In the genomic region with DNA sequence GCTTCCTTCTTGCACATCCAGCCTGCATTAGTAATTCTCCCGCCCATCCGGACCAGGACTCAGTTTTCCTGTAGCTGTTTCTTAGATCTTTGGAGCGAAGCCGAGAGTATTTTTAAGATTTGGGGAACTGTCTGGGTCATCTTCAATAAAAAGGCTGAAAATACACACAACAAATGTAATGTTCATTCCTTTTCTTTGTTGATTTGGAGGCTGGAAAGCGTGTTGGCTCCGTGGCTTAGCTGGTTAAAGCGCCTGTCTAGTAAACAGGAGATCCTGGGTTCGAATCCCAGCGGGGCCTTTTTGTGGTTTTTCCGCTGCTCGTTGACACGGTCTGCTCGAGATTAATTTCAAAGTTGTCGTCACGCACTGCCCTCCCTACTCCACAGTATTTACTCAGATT, we compare ENCODE assay signal across 8 mouse cellular contexts. TPM values are rescaled to one million over a fixed set of nuclear protein-coding genes. Genes with fewer than 3 reads are reported as not detected.
A peak's percentile ranks its signal among the peaks of the same experiment; 100 is the strongest.
DNase-seq lines count a peak whose midpoint lies in the region; ATAC-seq and TF ChIP-seq lines count a peak whose summit lies in the region.

No protein-coding gene starts in this region.

- H3K4me2 ChIP-seq in heart, embryonic 12.5 days = peak overlapping the region; percentile 62
- peak overlapping the region; percentile 71 for H3K4me2 ChIP-seq in kidney, postnatal 0 days (ENCODE audit: low read length)
- peak overlapping the region; percentile 71 for H3K4me2 ChIP-seq in midbrain, postnatal 0 days (ENCODE audit: low read depth, low read length, poor library complexity, severe bottlenecking)

- peak overlapping the region; percentile 45 for H3K4me3 ChIP-seq in bone marrow, adult 2 months (replicated peaks; ENCODE audit: control insufficient read depth, low read depth, low read length)
- H3K4me3 ChIP-seq in heart, embryonic 12.5 days = peak overlapping the region; percentile 50
- peak overlapping the region; percentile 51 for H3K4me3 ChIP-seq in kidney, postnatal 0 days (replicated peaks; ENCODE audit: low read depth, low read length)
- peak overlapping the region; percentile 64 for H3K4me3 ChIP-seq in liver, adult 2 months (ENCODE audit: insufficient read depth, low read depth, low read length)
- peak overlapping the region; percentile 50 for H3K4me3 ChIP-seq in midbrain, postnatal 0 days (ENCODE audit: low read depth, low read length)

- no peaks in the 10 kb centered on the region for H3K4me1 ChIP-seq in bone marrow, adult 2 months (ENCODE audit: control insufficient read depth, insufficient read depth, low read length)
- peaks cover 5% of the 10 kb centered on the region; the same call in 1 of the 2 replicates for H3K4me1 ChIP-seq in heart, embryonic 12.5 days (replicated peaks)
- H3K4me1 ChIP-seq in kidney, postnatal 0 days (replicated peaks; ENCODE audit: insufficient read depth, low read length) = no peaks in the 10 kb centered on the region
- no peaks in the 10 kb centered on the region; the same call in 1 of the 2 replicates for H3K4me1 ChIP-seq in liver, adult 2 months (ENCODE audit: control insufficient read depth, insufficient read depth, low read length)
- no peaks in the 10 kb centered on the region for H3K4me1 ChIP-seq in midbrain, postnatal 0 days (ENCODE audit: insufficient read depth, low read length)

- no peaks in the 10 kb centered on the region for H3K27me3 ChIP-seq in heart, embryonic 12.5 days (replicated peaks)
- no peaks in the 10 kb centered on the region for H3K27me3 ChIP-seq in kidney, postnatal 0 days (ENCODE audit: insufficient read depth, low read length)
- H3K27me3 ChIP-seq in liver, adult 2 months (ENCODE audit: control insufficient read depth, insufficient read depth, low read length) = no peaks in the 10 kb centered on the region
- H3K27me3 ChIP-seq in midbrain, postnatal 0 days (ENCODE audit: insufficient read depth, low read length) = no peaks in the 10 kb centered on the region

- 0 out of 2 replicates have a peak overlapping the region, but pooled peaks have one; percentile 12 for H3K9ac ChIP-seq in heart, embryonic 12.5 days
- H3K9ac ChIP-seq in kidney, postnatal 0 days (ENCODE audit: low read depth, low read length) = peak overlapping the region; percentile 47; the same call in 1 of the 2 replicates
- peak overlapping the region; percentile 14; the same call in 1 of the 2 replicates for H3K9ac ChIP-seq in liver, adult 2 months (ENCODE audit: low read depth, low read length)
- peak overlapping the region; percentile 54; the same call in 1 of the 2 replicates for H3K9ac ChIP-seq in midbrain, postnatal 0 days (replicated peaks; ENCODE audit: low read length, poor library complexity, severe bottlenecking)

- no peak overlapping the region for H3K27ac ChIP-seq in bone marrow, adult 2 months (ENCODE audit: control insufficient read depth, insufficient read depth, low read depth, low read length, poor library complexity)
- H3K27ac ChIP-seq in heart, embryonic 12.5 days (ENCODE audit: poor library complexity, severe bottlenecking) = no peak overlapping the region
- H3K27ac ChIP-seq in kidney, postnatal 0 days = no peak overlapping the region
- H3K27ac ChIP-seq in liver, adult 2 months (replicated peaks; ENCODE audit: insufficient read depth, low read depth, low read length) = no peak overlapping the region
- 0 out of 2 replicates have a peak overlapping the region, but pooled peaks have one; percentile 3 for H3K27ac ChIP-seq in midbrain, postnatal 0 days (ENCODE audit: low read depth, low read length)

- under 1% methylated on average over 15 of the region's 15 CpGs for WGBS in bone marrow, adult 2 months
- WGBS in heart, embryonic 12.5 days = under 1% methylated on average over 15 of the region's 15 CpGs
- WGBS in kidney, postnatal 0 days = under 1% methylated on average over 15 of the region's 15 CpGs
- WGBS in liver, adult 2 months = under 1% methylated on average over 15 of the region's 15 CpGs
- WGBS in midbrain, postnatal 0 days = under 1% methylated on average over 15 of the region's 15 CpGs

- DNase-seq in A20 (ENCODE audit: low read depth, low spot score) = peak; percentile 91
- peak; percentile 79 for DNase-seq in kidney, postnatal 0 days (ENCODE audit: low spot score)
- DNase-seq in liver, adult 2 months (ENCODE audit: extremely low read depth, low read depth, low spot score) = peak; percentile 78
- peak; percentile 92 for DNase-seq in midbrain, postnatal 0 days (ENCODE audit: low spot score)
- peak; percentile 88 to 93 for DNase-seq in spleen, postnatal 4 days (ENCODE audit: low spot score in 2 of 2)

- no peak for TF ChIP-seq POLR2A in bone marrow, adult 2 months (IDR thresholded peaks at IDR 0.05; ENCODE audit: borderline replicate concordance, control insufficient read depth, low read depth, low read length)
- TF ChIP-seq POLR2A in liver, adult 2 months (IDR thresholded peaks at IDR 0.05; ENCODE audit: extremely low read depth, insufficient read depth, low read length) = no peak

- peak; percentile 26 for ATAC-seq in erythroblast, adult 5-6 weeks (replicated peaks; ENCODE audit: low FRiP score, poor library complexity, severe bottlenecking)
- peak; percentile 43; the same call in 1 of the 2 replicates for ATAC-seq in heart, embryonic 12.5 days (ENCODE audit: insufficient number of reproducible peaks, low FRiP score)
- no peak for ATAC-seq in kidney, postnatal 0 days (replicated peaks; ENCODE audit: low FRiP score, low read depth)
- ATAC-seq in midbrain, postnatal 0 days (ENCODE audit: low FRiP score) = no peak

- no peaks in the 10 kb centered on the region for H3K36me3 ChIP-seq in heart, embryonic 12.5 days
- H3K36me3 ChIP-seq in kidney, postnatal 0 days (ENCODE audit: insufficient read depth, low read length) = no peaks in the 10 kb centered on the region
- H3K36me3 ChIP-seq in liver, adult 2 months (ENCODE audit: control insufficient read depth, insufficient read depth, low read length) = no peaks in the 10 kb centered on the region
- no peaks in the 10 kb centered on the region for H3K36me3 ChIP-seq in midbrain, postnatal 0 days (ENCODE audit: insufficient read depth, low read length)

- H3K79me2 ChIP-seq in liver, adult 2 months (ENCODE audit: control insufficient read depth, insufficient read depth, low read length) = no peaks in the 10 kb centered on the region

- H3K9me3 ChIP-seq in heart, embryonic 12.5 days (replicated peaks) = no peaks in the 10 kb centered on the region
- H3K9me3 ChIP-seq in kidney, postnatal 0 days (replicated peaks; ENCODE audit: low read length) = no peaks in the 10 kb centered on the region
- H3K9me3 ChIP-seq in midbrain, postnatal 0 days (ENCODE audit: low read length) = no peaks in the 10 kb centered on the region

- TF ChIP-seq CTCF in bone marrow, adult 2 months (IDR thresholded peaks at IDR 0.05; ENCODE audit: control insufficient read depth, insufficient read depth, low read length) = no peak
- no peak for TF ChIP-seq CTCF in kidney, postnatal 0 days (IDR thresholded peaks at IDR 0.05; ENCODE audit: low read depth)
- no peak for TF ChIP-seq CTCF in liver, adult 2 months (IDR thresholded peaks at IDR 0.05; ENCODE audit: low read depth, low read length)
- no peak for TF ChIP-seq CTCF in midbrain, postnatal 0 days (IDR thresholded peaks at IDR 0.05)

RNA-seq across cellular contexts. Expression of gene Btn1a1, which starts 15.3 kb away (rescaled TPM):
- 0.87 and 3.1 TPM in 2 replicates for polyA plus RNA-seq in bone marrow, adult 2 months (2011; ENCODE audit: insufficient read depth, insufficient read length, low replicate concordance, missing spikeins)
- total RNA-seq in erythroblast, adult 5-6 weeks (2015; ENCODE audit: low replicate concordance) = 4.2 and 4.4 TPM in 2 replicates
- total RNA-seq in erythroblast, adult 5-6 weeks (2017; ENCODE audit: low replicate concordance) = 6.5 and 15.5 TPM in 2 replicates
- 2.6 and 2.9 TPM in 2 replicates for polyA plus RNA-seq in heart, embryonic 12.5 days (2016; fragmentation: Nextera tagmentation; extraction: Ambion mirVana)
- polyA plus RNA-seq in kidney, postnatal 0 days (2015; fragmentation: Nextera tagmentation; extraction: Ambion mirVana) = 0.06 TPM in 1 of 2 replicates, not detected in the other
- total RNA-seq in liver, adult 2 months (2014; rRNA removed) = not detected in 2 replicates
- polyA plus RNA-seq in liver, adult 2 months (2012; rRNA removed) = not detected in 2 replicates
- total RNA-seq in midbrain, postnatal 0 days (2014; rRNA removed) = 0.05 TPM in 1 of 2 replicates, not detected in the other
- polyA plus RNA-seq in midbrain, postnatal 0 days (2015; fragmentation: Nextera tagmentation; extraction: Ambion mirVana) = 0.04 and 0.07 TPM in 2 replicates

RNA-seq across cellular contexts. Expression of gene Abt1, which starts 26.7 kb away (rescaled TPM):
- 8.5 and 10.4 TPM in 2 replicates for polyA plus RNA-seq in bone marrow, adult 2 months (2011; ENCODE audit: insufficient read depth, insufficient read length, low replicate concordance, missing spikeins)
- total RNA-seq in erythroblast, adult 5-6 weeks (2015; ENCODE audit: low replicate concordance) = 1.7 and 1.9 TPM in 2 replicates
- total RNA-seq in erythroblast, adult 5-6 weeks (2017; ENCODE audit: low replicate concordance) = 1.4 and 1.7 TPM in 2 replicates
- 8.1 and 8.9 TPM in 2 replicates for polyA plus RNA-seq in heart, embryonic 12.5 days (2016; fragmentation: Nextera tagmentation; extraction: Ambion mirVana)
- polyA plus RNA-seq in kidney, postnatal 0 days (2015; fragmentation: Nextera tagmentation; extraction: Ambion mirVana) = 10.0 and 10.4 TPM in 2 replicates
- total RNA-seq in liver, adult 2 months (2014; rRNA removed) = 3.5 and 3.7 TPM in 2 replicates
- 2.1 TPM in 2 replicates for polyA plus RNA-seq in liver, adult 2 months (2012; rRNA removed)
- 4.9 and 7.3 TPM in 2 replicates for total RNA-seq in midbrain, postnatal 0 days (2014; rRNA removed)
- polyA plus RNA-seq in midbrain, postnatal 0 days (2015; fragmentation: Nextera tagmentation; extraction: Ambion mirVana) = 5.2 and 6.0 TPM in 2 replicates

RNA-seq across cellular contexts. Expression of gene Btn2a2, which starts 38.3 kb away (rescaled TPM):
- 0.47 TPM in 1 of 2 replicates, not detected in the other for polyA plus RNA-seq in bone marrow, adult 2 months (2011; ENCODE audit: insufficient read depth, insufficient read length, low replicate concordance, missing spikeins)
- total RNA-seq in erythroblast, adult 5-6 weeks (2015; ENCODE audit: low replicate concordance) = not detected in 2 replicates
- total RNA-seq in erythroblast, adult 5-6 weeks (2017; ENCODE audit: low replicate concordance) = not detected in 2 replicates
- polyA plus RNA-seq in heart, embryonic 12.5 days (2016; fragmentation: Nextera tagmentation; extraction: Ambion mirVana) = 0.45 and 0.58 TPM in 2 replicates
- polyA plus RNA-seq in kidney, postnatal 0 days (2015; fragmentation: Nextera tagmentation; extraction: Ambion mirVana) = 0.13 and 0.28 TPM in 2 replicates
- not detected in 2 replicates for total RNA-seq in liver, adult 2 months (2014; rRNA removed)
- not detected in 2 replicates for polyA plus RNA-seq in liver, adult 2 months (2012; rRNA removed)
- 0.16 TPM in 1 of 2 replicates, not detected in the other for total RNA-seq in midbrain, postnatal 0 days (2014; rRNA removed)
- not detected in 2 replicates for polyA plus RNA-seq in midbrain, postnatal 0 days (2015; fragmentation: Nextera tagmentation; extraction: Ambion mirVana)

Comparison
In these comparisons a context has a peak if more than half of its experiments do, and no peak if none do; other contexts are left out.
1. ATAC-seq: peak in erythroblast, adult 5-6 weeks (single experiment) and heart, embryonic 12.5 days (single experiment); none in kidney, postnatal 0 days (single experiment) and midbrain, postnatal 0 days (single experiment).
2. Peak in every context shown above with its lines, with median percentiles within 50 percentile points of each other: DNase-seq, H3K4me3 ChIP-seq, H3K4me2 ChIP-seq and H3K9ac ChIP-seq.